Mouse (Mus musculus) MEL (cell line): Measurements from ENCODE around the gene Olfr1014.

Experiments used
- CTCF ChIP-seq, 3 experiments: IDR thresholded peaks in 2 of 3; conservative IDR thresholded peaks in 1 of 3; 2 replicates each; pipeline ENCODE4 v1.5.1; 2011 to 2012; ENCODE audit warnings: low read length in 3 of 3, low read depth in 2 of 3, mild to moderate bottlenecking in 2 of 3, improper control_type of control experiment in 1 of 3, inconsistent platforms in 1 of 3, mixed read lengths in 1 of 3, moderate library complexity in 1 of 3; ENCODE audit not compliant: control insufficient read depth in 1 of 3, insufficient read depth in 1 of 3, poor library complexity in 1 of 3, severe bottlenecking in 1 of 3
- HCFC1 ChIP-seq: IDR thresholded peaks from 2 replicates; pipeline ENCODE4 v1.6.1; 2012; ENCODE audit warnings: low read depth, mild to moderate bottlenecking, inconsistent platforms, low read length, improper control_type of control experiment, moderate library complexity
- TAL1 ChIP-seq: IDR thresholded peaks from 2 replicates; pipeline ENCODE4 v1.6.1; 2012; ENCODE audit warnings: mild to moderate bottlenecking, inconsistent platforms, low read length, moderate library complexity, mixed read lengths
- USF1 ChIP-seq: IDR thresholded peaks from 2 replicates; pipeline ENCODE4 v1.6.1; 2014; ENCODE audit warnings: low read depth, mild to moderate bottlenecking, inconsistent platforms, low read length, improper control_type of control experiment, moderate library complexity

- TF ChIP-seq HCFC1 (no peak), TAL1 (no peak), USF1 (no peak), CTCF (IDR thresholded peaks at IDR 0.05 in 2 of 3, conservative IDR thresholded peaks at IDR 0.05 in 1 of 3; ENCODE audit: control insufficient read depth in 1 of 3, insufficient read depth in 1 of 3, low read depth in 2 of 3, low read length in 3 of 3, poor library complexity in 1 of 3, severe bottlenecking in 1 of 3) (no peak)
Observed at GRCm38 (mm10) chr2:85762666-85763065, 9.8 kb upstream of the Olfr1014 start, which contains the start of gene Olfr1012.
